ENCODE assay signal across 9 mouse cellular contexts in the genomic region with DNA sequence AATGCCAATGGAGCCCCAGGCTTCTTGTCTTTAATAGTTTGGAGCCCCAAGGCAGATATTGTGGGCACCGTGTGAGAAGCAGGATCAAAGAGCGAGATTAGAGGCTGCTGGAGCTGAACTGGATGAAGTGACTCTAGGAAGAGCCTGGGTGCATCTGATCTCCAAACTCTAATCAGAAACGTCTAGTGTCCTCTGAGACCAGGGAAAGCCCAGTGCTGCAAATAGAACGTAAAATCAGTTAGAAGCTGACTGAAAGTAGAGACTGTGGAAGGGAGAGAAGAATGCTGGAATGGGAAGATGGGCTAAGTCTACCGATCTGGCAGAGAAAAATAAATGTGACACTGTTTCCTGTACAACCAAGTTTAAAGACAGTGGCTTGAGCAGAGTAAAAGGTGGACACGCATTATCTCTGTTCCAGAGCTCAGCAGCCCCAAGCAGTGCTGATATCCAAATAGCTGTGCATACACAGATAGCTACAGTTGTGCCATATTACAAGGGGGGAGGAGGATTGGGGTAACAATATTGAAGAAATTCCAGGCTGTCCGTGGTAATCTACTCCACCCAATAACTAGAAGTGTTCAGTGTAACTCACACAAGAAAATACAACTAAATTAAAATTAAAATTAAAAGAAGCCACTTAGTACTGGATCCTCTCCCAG. TPM values are rescaled to one million over a fixed set of nuclear protein-coding genes. Genes with fewer than 3 reads are reported as not detected.
DNase-seq lines count a peak whose midpoint lies in the region; ATAC-seq lines count a peak whose summit lies in the region.
"Had no signal": no experiment of that assay in that cellular context is flagged by ENCODE, and none has a peak within 500 bp of the region (broad histone marks: within the 10 kb centered on the region; RNA-seq: fewer than 3 reads in every experiment).

No protein-coding gene starts in this region.

- no peak overlapping the region for H3K4me3 ChIP-seq in kidney, embryonic 15.5 days (replicated peaks)
- no peak overlapping the region for H3K4me3 ChIP-seq in midbrain, embryonic 13.5 days (replicated peaks)
- H3K4me3 ChIP-seq: heart, embryonic 15.5 days had no signal

- H3K4me1 ChIP-seq in kidney, embryonic 15.5 days = 0 out of 2 replicates have a peak, but pooled peaks cover 5% of the 10 kb centered on the region
- peaks cover 19% of the 10 kb centered on the region for H3K4me1 ChIP-seq in midbrain, embryonic 13.5 days (replicated peaks)

- WGBS in kidney, embryonic 15.5 days = 66% methylated on average over 7 of the region's 7 CpGs
- 40% methylated on average over 7 of the region's 7 CpGs for WGBS in midbrain, embryonic 13.5 days

- H3K27me3 ChIP-seq in kidney, embryonic 15.5 days = 0 out of 2 replicates have a peak, but pooled peaks cover 2% of the 10 kb centered on the region
- H3K27me3 ChIP-seq in midbrain, embryonic 13.5 days = no peaks in the 10 kb centered on the region
- H3K27me3 ChIP-seq: heart, embryonic 15.5 days had no signal

- no peak overlapping the region for H3K9ac ChIP-seq in kidney, embryonic 15.5 days
- no peak overlapping the region for H3K9ac ChIP-seq in midbrain, embryonic 13.5 days (replicated peaks)
- H3K9ac ChIP-seq: heart, embryonic 15.5 days had no signal

- DNase-seq in kidney, postnatal 14 days = no peak
- DNase-seq in liver = peak; percentile 69
- DNase-seq in retina, embryonic 14.5 days (ENCODE audit: low spot score) = no peak
- DNase-seq in left cerebral cortex, postnatal 10 days (ENCODE audit: extremely low spot score in 1 of 2, low spot score in 2 of 2) = no peak
- DNase-seq: kidney, adult 11 months had no signal

- intact Hi-C loops in left cerebral cortex, postnatal 10 days (cut with DNase I) = loop anchor here (5.0 kb wide), 2 partner anchors 120 to 200 kb away; no protein-coding TSS in a partner anchor

- no peaks in the 10 kb centered on the region for H3K9me3 ChIP-seq in kidney, embryonic 15.5 days (replicated peaks)
- no peaks in the 10 kb centered on the region for H3K9me3 ChIP-seq in midbrain, embryonic 13.5 days
- H3K9me3 ChIP-seq: heart, embryonic 15.5 days had no signal

- H3K4me2 ChIP-seq in kidney, embryonic 15.5 days = no peak overlapping the region
- H3K4me2 ChIP-seq in midbrain, embryonic 13.5 days (replicated peaks) = no peak overlapping the region
- H3K4me2 ChIP-seq: heart, embryonic 15.5 days had no signal

- ATAC-seq in kidney, embryonic 15.5 days (replicated peaks; ENCODE audit: low FRiP score) = peak; percentile 78; the same call in 1 of the 2 replicates
- ATAC-seq in common myeloid progenitor, adult 5-6 weeks (replicated peaks; ENCODE audit: low read depth, poor library complexity, severe bottlenecking) = peak; percentile 59
- ATAC-seq in midbrain, embryonic 13.5 days = no peak

- H3K36me3 ChIP-seq in kidney, embryonic 15.5 days = no peaks in the 10 kb centered on the region
- no peaks in the 10 kb centered on the region for H3K36me3 ChIP-seq in midbrain, embryonic 13.5 days
- H3K36me3 ChIP-seq: heart, embryonic 15.5 days had no signal

- H3K27ac ChIP-seq in kidney, embryonic 15.5 days = no peak overlapping the region
- H3K27ac ChIP-seq in midbrain, embryonic 13.5 days = peak overlapping the region; percentile 46
- H3K27ac ChIP-seq: heart, embryonic 15.5 days had no signal

RNA-seq across cellular contexts. Expression of a gene that starts 9.7 kb away (rescaled TPM):
- polyA plus RNA-seq in kidney, embryonic 15.5 days (2015; fragmentation: Nextera tagmentation; extraction: Ambion mirVana) = 4.3 and 4.8 TPM in 2 replicates
- not detected in 2 replicates for total RNA-seq in common myeloid progenitor, adult 5-6 weeks (2017)
- polyA plus RNA-seq in midbrain, embryonic 13.5 days (2015; fragmentation: Nextera tagmentation; extraction: Ambion mirVana) = 28.5 and 29.1 TPM in 2 replicates
- total RNA-seq in left cerebral cortex, postnatal 10 days (2021) = 1 to 10 TPM; 3.6 to 4.2 TPM

RNA-seq across cellular contexts. Expression of a gene that starts 14.8 kb away (rescaled TPM):
- 21.4 and 24.5 TPM in 2 replicates for polyA plus RNA-seq in kidney, embryonic 15.5 days (2015; fragmentation: Nextera tagmentation; extraction: Ambion mirVana)
- total RNA-seq in common myeloid progenitor, adult 5-6 weeks (2017) = 26.8 and 31.2 TPM in 2 replicates
- polyA plus RNA-seq in midbrain, embryonic 13.5 days (2015; fragmentation: Nextera tagmentation; extraction: Ambion mirVana) = 21.5 and 22.5 TPM in 2 replicates
- 10 to 100 TPM; 11.6 to 12.2 TPM for total RNA-seq in left cerebral cortex, postnatal 10 days (2021)
